Mouse (Mus musculus): Measurements from ENCODE around the gene Hist2h2ab.
A peak's percentile ranks its signal among the peaks of the same experiment; 100 is the strongest.

DNA sequence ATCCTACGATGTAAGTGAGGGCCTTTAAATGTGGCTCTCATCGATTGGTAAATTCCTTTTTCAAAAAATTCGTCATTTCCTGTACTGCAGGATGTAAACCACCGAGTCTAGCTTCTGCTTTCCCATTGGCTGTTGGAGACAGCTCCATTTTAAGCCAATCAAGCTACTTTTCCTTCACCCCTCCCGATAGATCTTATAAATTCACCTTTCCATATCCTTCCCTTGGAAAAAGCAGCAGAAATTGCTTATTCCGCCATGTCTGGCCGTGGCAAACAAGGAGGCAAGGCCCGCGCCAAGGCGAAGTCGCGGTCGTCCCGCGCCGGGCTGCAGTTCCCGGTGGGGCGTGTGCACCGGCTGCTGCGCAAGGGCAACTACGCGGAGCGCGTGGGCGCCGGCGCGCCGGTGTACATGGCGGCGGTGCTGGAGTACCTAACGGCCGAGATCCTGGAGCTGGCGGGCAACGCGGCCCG lies at the start of gene Hist2h2ab, which contains the start of gene Bola1:
- TF ChIP-seq CTCF (IDR thresholded peaks at IDR 0.05; ENCODE audit: low read depth, low read length) (no peak), GATA1 (IDR thresholded peaks at IDR 0.05; ENCODE audit: borderline replicate concordance, low read length) (no peak), POLR2AphosphoS5 (IDR thresholded peaks at IDR 0.05; ENCODE audit: insufficient replicate concordance, low read depth, low read length) (peak; percentile 90), TAL1 (conservative IDR thresholded peaks at IDR 0.05; ENCODE audit: low read depth, low read length) (no peak), GATA2 (IDR thresholded peaks at IDR 0.05; ENCODE audit: borderline replicate concordance, low read depth, low read length) (no peak)
